Mouse (Mus musculus) adrenal gland, postnatal 36 days (tissue): ENCODE data around the gene Ankrd54. TPM values are rescaled to one million over a fixed set of nuclear protein-coding genes. Genes with fewer than 3 reads are reported as not detected.

Source experiments
- DNase-seq, 2 experiments: peaks; one replicate each; pipeline ENCODE4 v3.0.0; 2021; ENCODE audit warnings: mixed read lengths in 1 of 2
- total RNA-seq, 2 experiments: library from RNA; stranded (reverse); gene quantifications; 2 replicates each; pipeline ENCODE4 v1.2.3; 2021

The Ankrd54 gene
- total RNA-seq, 2 experiments from 2014 or later = 18.9 to 27.0 TPM

- DNase-seq = no peak
Measured at GRCm38 (mm10) chr15:79075658-79076365, 13.1 kb upstream of the Ankrd54 start.

GRCm38 (mm10) chr15:79074913-79075532, 12.3 kb upstream of the Ankrd54 start, which contains the start of gene Eif3l:
Gene Eif3l (plus strand): TSS chr15:79075179.
- peak; percentile 95 to 96 for DNase-seq

GRCm38 (mm10) chr15:79074446-79074845, 11.8 kb upstream of the Ankrd54 start:
- DNase-seq = no peak

GRCm38 (mm10) chr15:79073752-79074151, 11.1 kb upstream of the Ankrd54 start:
- DNase-seq = no peak

GRCm38 (mm10) chr15:79071117-79072039, 8.7 kb upstream of the Ankrd54 start:
- peak; percentile 25 to 61 for DNase-seq

- DNase-seq = no peak
Measured at GRCm38 (mm10) chr15:79068416-79068815, 5.7 kb upstream of the Ankrd54 start.

GRCm38 (mm10) chr15:79067631-79068030, 4.9 kb upstream of the Ankrd54 start:
- DNase-seq = no peak

- DNase-seq = no peak
Measured at GRCm38 (mm10) chr15:79066276-79066675, 3.6 kb upstream of the Ankrd54 start.

- no peak for DNase-seq
Measured at GRCm38 (mm10) chr15:79065086-79065770, 2.5 kb upstream of the Ankrd54 start.

GRCm38 (mm10) chr15:79063160-79063740, 557 bp upstream of the Ankrd54 start:
- DNase-seq = no peak

- DNase-seq = no peak
Measured at GRCm38 (mm10) chr15:79060887-79061565, 1.7 kb downstream of the Ankrd54 start.

- DNase-seq = no peak
Measured at GRCm38 (mm10) chr15:79057850-79058249, 4.8 kb downstream of the Ankrd54 start.

- no peak for DNase-seq
Measured at GRCm38 (mm10) chr15:79056601-79057000, 6.1 kb downstream of the Ankrd54 start.

GRCm38 (mm10) chr15:79052366-79052765, 10.3 kb downstream of the Ankrd54 start:
- DNase-seq = no peak

- DNase-seq = no peak
Measured at GRCm38 (mm10) chr15:79051461-79052360, 11.0 kb downstream of the Ankrd54 start.

- no peak for DNase-seq
Measured at GRCm38 (mm10) chr15:79050964-79051363, 11.7 kb downstream of the Ankrd54 start.

GRCm38 (mm10) chr15:79050160-79050845, 12.4 kb downstream of the Ankrd54 start:
- no peak for DNase-seq

- DNase-seq = no peak
Measured at GRCm38 (mm10) chr15:79048186-79048585, 14.5 kb downstream of the Ankrd54 start.

GRCm38 (mm10) chr15:79044837-79045236, 17.9 kb downstream of the Ankrd54 start:
- no peak for DNase-seq
